Mouse (Mus musculus) cerebellum, adult 2 months (tissue): ENCODE results near the gene Pml.

Source experiments
- CTCF ChIP-seq: fragments of 200-500 bp; IDR thresholded peaks from 2 replicates; pipeline ENCODE4 v1.5.1; 2011; ENCODE audit warnings: low read depth, mild to moderate bottlenecking, control low read depth, low read length, moderate library complexity, borderline replicate concordance; ENCODE audit not compliant: insufficient read depth
- POLR2A ChIP-seq: fragments of 200-500 bp; IDR thresholded peaks from 2 replicates; pipeline ENCODE4 v1.6.1; 2011; ENCODE audit warnings: low read length, control low read depth, borderline replicate concordance; ENCODE audit not compliant: insufficient read depth

DNA sequence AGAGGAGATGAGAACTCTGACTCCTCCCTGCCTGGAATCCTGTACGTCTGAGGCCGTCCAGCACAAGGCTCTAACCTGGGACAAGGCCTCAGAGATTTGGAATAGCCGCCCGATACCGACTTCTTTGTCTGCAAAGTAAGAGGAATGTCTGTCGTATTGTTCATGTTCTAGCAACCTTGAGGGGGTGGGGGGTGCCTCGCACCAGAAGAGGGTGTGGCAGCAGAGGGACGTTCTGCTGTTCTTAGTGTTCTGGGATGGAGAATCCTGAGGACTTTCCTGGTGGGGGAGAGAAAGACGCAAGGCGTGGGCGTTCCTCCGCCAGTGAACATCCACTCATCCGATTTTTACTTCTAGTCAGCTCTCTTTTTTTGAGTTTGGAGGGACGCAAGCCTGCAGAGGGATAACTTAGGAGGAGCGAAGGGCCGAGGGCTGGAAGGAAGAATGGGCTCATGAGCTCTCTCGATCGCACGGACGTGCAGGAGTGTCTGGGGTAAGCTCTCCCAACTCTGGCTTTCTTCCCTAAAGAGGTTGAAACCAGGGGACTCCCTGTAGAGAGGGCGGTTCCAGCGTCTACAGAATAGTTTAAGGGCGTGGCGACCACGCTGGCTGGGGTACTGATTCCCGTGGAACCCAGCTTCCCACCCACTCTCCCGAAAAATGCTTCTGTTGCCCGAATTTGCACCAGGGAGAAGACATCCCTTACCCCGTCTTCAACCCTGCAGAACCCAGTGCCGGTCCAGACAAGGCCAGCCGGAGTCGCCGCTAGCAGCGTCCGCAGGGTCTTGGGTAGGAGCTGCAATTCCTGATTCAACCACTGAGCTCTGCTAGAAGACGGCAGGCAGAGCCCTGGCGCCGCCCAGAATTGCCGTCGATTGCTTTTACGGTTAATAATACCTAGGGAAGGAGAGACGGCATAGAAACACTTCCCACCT is 45.8 kb downstream of the Pml start, which contains the start of the genes Islr and Islr2:
- TF ChIP-seq CTCF (0 out of 2 replicates have a peak, but pooled peaks have one; percentile 19), POLR2A (no peak)
